Mouse (Mus musculus): Measurements from ENCODE around the gene Xpo4. TPM values are rescaled to one million over a fixed set of nuclear protein-coding genes. Genes with fewer than 3 reads are reported as not detected.
"Not testable (repeated sequence)": the region's sequence is repeated elsewhere in the genome, so short reads cannot be mapped to it uniquely, and the experiment has no call there.

Xpo4 gene
- polyA plus RNA-seq, 1 experiment, result 1.9 TPM

GRCm38 (mm10) chr14:57699461-57699970 is 34.3 kb upstream of the Xpo4 start:
- H3K36me3 ChIP-seq (replicated peaks; ENCODE audit: low read length), result peaks cover 27% of the 10 kb centered on the region
- peaks cover 8% of the 10 kb centered on the region for H3K4me1 ChIP-seq
- peaks cover 13% of the 10 kb centered on the region for H3K27me3 ChIP-seq (replicated peaks)
- TF ChIP-seq GATA1 (IDR thresholded peaks at IDR 0.05; ENCODE audit: borderline replicate concordance, low read length) (no peak), FLI1 (IDR thresholded peaks at IDR 0.05; ENCODE audit: low read length) (no peak)
- no peaks in the 10 kb centered on the region for H3K9me3 ChIP-seq
- no peak overlapping the region for H3K4me3 ChIP-seq (replicated peaks)

- Histone ChIP-seq H3K36me3 (replicated peaks; ENCODE audit: low read length) (peaks cover 29% of the 10 kb centered on the region), H3K27me3 (replicated peaks) (peaks cover 13% of the 10 kb centered on the region), H3K4me3 (replicated peaks) (no peak overlapping the region), H3K4me1 (peaks cover 8% of the 10 kb centered on the region), H3K9me3 (no peaks in the 10 kb centered on the region)
- no peak for TF ChIP-seq GATA1 (IDR thresholded peaks at IDR 0.05; ENCODE audit: borderline replicate concordance, low read length)
- no peak for TF ChIP-seq FLI1 (IDR thresholded peaks at IDR 0.05; ENCODE audit: low read length)
Observed at GRCm38 (mm10) chr14:57699016-57699415, 33.8 kb upstream of the Xpo4 start.

- Histone ChIP-seq H3K4me1 (peaks cover 19% of the 10 kb centered on the region), H3K4me3 (replicated peaks) (no peak overlapping the region), H3K9me3 (no peaks in the 10 kb centered on the region), H3K27me3 (replicated peaks) (peaks cover 2% of the 10 kb centered on the region), H3K36me3 (replicated peaks; ENCODE audit: low read length) (peaks cover 35% of the 10 kb centered on the region)
- TF ChIP-seq GATA1 (IDR thresholded peaks at IDR 0.05; ENCODE audit: borderline replicate concordance, low read length) (no peak), FLI1 (IDR thresholded peaks at IDR 0.05; ENCODE audit: low read length) (no peak)
Observed at GRCm38 (mm10) chr14:57696066-57696465, 30.8 kb upstream of the Xpo4 start.

GRCm38 (mm10) chr14:57695550-57695949 is 30.3 kb upstream of the Xpo4 start:
- peaks cover 2% of the 10 kb centered on the region for H3K27me3 ChIP-seq (replicated peaks)
- peaks cover 24% of the 10 kb centered on the region for H3K4me1 ChIP-seq
- no peak overlapping the region for H3K4me3 ChIP-seq (replicated peaks)
- H3K9me3 ChIP-seq, result no peaks in the 10 kb centered on the region
- H3K36me3 ChIP-seq (replicated peaks; ENCODE audit: low read length), result peaks cover 35% of the 10 kb centered on the region
- TF ChIP-seq GATA1 (IDR thresholded peaks at IDR 0.05; ENCODE audit: borderline replicate concordance, low read length) (no peak), FLI1 (IDR thresholded peaks at IDR 0.05; ENCODE audit: low read length) (no peak)

- H3K4me1 ChIP-seq, result peaks cover 26% of the 10 kb centered on the region
- H3K4me3 ChIP-seq (replicated peaks), result no peak overlapping the region
- peaks cover 24% of the 10 kb centered on the region for H3K36me3 ChIP-seq (replicated peaks; ENCODE audit: low read length)
- H3K9me3 ChIP-seq, result no peaks in the 10 kb centered on the region
- no peaks in the 10 kb centered on the region for H3K27me3 ChIP-seq (replicated peaks)
- TF ChIP-seq FLI1 (IDR thresholded peaks at IDR 0.05; ENCODE audit: low read length), result no peak
- no peak for TF ChIP-seq GATA1 (IDR thresholded peaks at IDR 0.05; ENCODE audit: borderline replicate concordance, low read length)
Observed at GRCm38 (mm10) chr14:57694246-57694645, 29.0 kb upstream of the Xpo4 start.

GRCm38 (mm10) chr14:57692517-57693130 is 27.4 kb upstream of the Xpo4 start:
- no peaks in the 10 kb centered on the region for H3K9me3 ChIP-seq
- peak overlapping the region; percentile 82 for H3K4me3 ChIP-seq (replicated peaks)
- peaks cover 19% of the 10 kb centered on the region for H3K36me3 ChIP-seq (replicated peaks; ENCODE audit: low read length)
- no peaks in the 10 kb centered on the region for H3K27me3 ChIP-seq (replicated peaks)
- TF ChIP-seq FLI1 (IDR thresholded peaks at IDR 0.05; ENCODE audit: low read length) (no peak), GATA1 (IDR thresholded peaks at IDR 0.05; ENCODE audit: borderline replicate concordance, low read length) (no peak)
- H3K4me1 ChIP-seq, result peaks cover 26% of the 10 kb centered on the region

GRCm38 (mm10) chr14:57691316-57691715 is 26.1 kb upstream of the Xpo4 start:
- H3K27me3 ChIP-seq (replicated peaks), result no peaks in the 10 kb centered on the region
- H3K36me3 ChIP-seq (replicated peaks; ENCODE audit: low read length), result peaks cover 16% of the 10 kb centered on the region
- H3K4me3 ChIP-seq (replicated peaks), result peak overlapping the region; percentile 50
- TF ChIP-seq FLI1 (IDR thresholded peaks at IDR 0.05; ENCODE audit: low read length), result no peak
- no peak for TF ChIP-seq GATA1 (IDR thresholded peaks at IDR 0.05; ENCODE audit: borderline replicate concordance, low read length)
- H3K9me3 ChIP-seq, result no peaks in the 10 kb centered on the region
- peaks cover 31% of the 10 kb centered on the region for H3K4me1 ChIP-seq

GRCm38 (mm10) chr14:57690681-57691080 is 25.5 kb upstream of the Xpo4 start:
- no peak for TF ChIP-seq FLI1 (IDR thresholded peaks at IDR 0.05; ENCODE audit: low read length)
- TF ChIP-seq GATA1 (IDR thresholded peaks at IDR 0.05; ENCODE audit: borderline replicate concordance, low read length), result no peak
- Histone ChIP-seq H3K36me3 (replicated peaks; ENCODE audit: low read length) (peaks cover 12% of the 10 kb centered on the region), H3K27me3 (replicated peaks) (no peaks in the 10 kb centered on the region), H3K4me3 (replicated peaks) (no peak overlapping the region), H3K9me3 (no peaks in the 10 kb centered on the region), H3K4me1 (peaks cover 37% of the 10 kb centered on the region)

- not testable (repeated sequence) for H3K36me3 ChIP-seq (replicated peaks; ENCODE audit: low read length); H3K9me3 ChIP-seq; H3K27me3 ChIP-seq (replicated peaks); H3K4me3 ChIP-seq (replicated peaks)
- peaks cover 44% of the 10 kb centered on the region for H3K4me1 ChIP-seq
Observed at GRCm38 (mm10) chr14:57688066-57688465, 22.8 kb upstream of the Xpo4 start.

GRCm38 (mm10) chr14:57687441-57687840 is 22.2 kb upstream of the Xpo4 start:
- Histone ChIP-seq H3K27me3 (replicated peaks) (no peaks in the 10 kb centered on the region), H3K4me1 (peaks cover 39% of the 10 kb centered on the region), H3K4me3 (replicated peaks) (no peak overlapping the region), H3K9me3 (no peaks in the 10 kb centered on the region), H3K36me3 (replicated peaks; ENCODE audit: low read length) (peaks cover 6% of the 10 kb centered on the region)
- TF ChIP-seq GATA1 (IDR thresholded peaks at IDR 0.05; ENCODE audit: borderline replicate concordance, low read length), result no peak
- TF ChIP-seq FLI1 (IDR thresholded peaks at IDR 0.05; ENCODE audit: low read length), result no peak

Data from megakaryocyte, embryonic 14.5 days (primary cell).